Mouse (Mus musculus): ENCODE data around the gene Fam57b. TPM values are rescaled to one million over a fixed set of nuclear protein-coding genes. Genes with fewer than 3 reads are reported as not detected.

Gene Fam57b
- 10 to 100 TPM in 1 of 2 experiments, 1 to 10 TPM in 1; 8.9 to 10.4 TPM for total RNA-seq (2021)

- intact Hi-C loops (cut with DNase I), result no loop called here
- no peak for DNase-seq (ENCODE audit: low spot score)
These were observed at the start of gene Fam57b for GRCm38 (mm10) chr7:126797411-126798126. Gene Fam57b, plus strand, starts transcription at chr7:126797668.

- intact Hi-C loops (cut with DNase I), result loop anchor here (5.0 kb wide), 1 partner anchor 47 kb away; no protein-coding TSS in a partner anchor
- DNase-seq (ENCODE audit: low spot score), result no peak
These were observed 48.6 kb upstream of the Fam57b start for GRCm38 (mm10) chr7:126748824-126749223.

- DNase-seq (ENCODE audit: low spot score), result no peak
These were observed 47.7 kb upstream of the Fam57b start for GRCm38 (mm10) chr7:126749582-126750343.

GRCm38 (mm10) chr7:126754866-126755265 is 42.6 kb upstream of the Fam57b start:
- DNase-seq (ENCODE audit: low spot score), result peak; percentile 51
- intact Hi-C loops (cut with DNase I), result loop anchor here (10.0 kb wide), 1 partner anchor 350 kb away; no protein-coding TSS in a partner anchor

More at GRCm38 (mm10) chr7:126749582-126750343, 47.7 kb upstream of the Fam57b start:
- intact Hi-C loops (cut with DNase I), result loop anchor here (5.0 to 10.0 kb wide), 2 partner anchors 47 to 355 kb away; no protein-coding TSS in a partner anchor

- intact Hi-C loops (cut with DNase I), result loop anchor here (10.0 kb wide), 1 partner anchor 346 kb away; no protein-coding TSS in a partner anchor
- DNase-seq (ENCODE audit: low spot score), result no peak
These were observed 38.9 kb upstream of the Fam57b start for GRCm38 (mm10) chr7:126758539-126758938.

- DNase-seq (ENCODE audit: low spot score), result peak; percentile 85
- intact Hi-C loops (cut with DNase I), result loop anchor here (10.0 kb wide), 1 partner anchor 346 kb away; no protein-coding TSS in a partner anchor
These were observed 38.3 kb upstream of the Fam57b start, which contains the start of gene Mapk3 for GRCm38 (mm10) chr7:126759050-126759671. Gene Mapk3, plus strand, starts transcription at chr7:126759601.

- intact Hi-C loops (cut with DNase I), result loop anchor here (10.0 kb wide), 1 partner anchor 345 kb away; no protein-coding TSS in a partner anchor
- DNase-seq (ENCODE audit: low spot score), result peak; percentile 39
These were observed 37.6 kb upstream of the Fam57b start for GRCm38 (mm10) chr7:126759672-126760390.

GRCm38 (mm10) chr7:126760391-126760802 is 37.1 kb upstream of the Fam57b start:
- DNase-seq (ENCODE audit: low spot score), result peak; percentile 82
- intact Hi-C loops (cut with DNase I), result no loop called here

GRCm38 (mm10) chr7:126760956-126761355 is 36.5 kb upstream of the Fam57b start:
- intact Hi-C loops (cut with DNase I), result no loop called here
- no peak for DNase-seq (ENCODE audit: low spot score)

- no peak for DNase-seq (ENCODE audit: low spot score)
- intact Hi-C loops (cut with DNase I), result loop anchor here (2.0 kb wide), 1 partner anchor 15 kb away; the partner anchor contains the start of gene Ypel3
These were observed 35.9 kb upstream of the Fam57b start for GRCm38 (mm10) chr7:126761529-126762067.

- DNase-seq (ENCODE audit: low spot score), result no peak
- intact Hi-C loops (cut with DNase I), result loop anchor here (2.0 kb wide), 1 partner anchor 14 kb away; the partner anchor contains the start of gene Ypel3
These were observed 34.9 kb upstream of the Fam57b start for GRCm38 (mm10) chr7:126762471-126763008.

- intact Hi-C loops (cut with DNase I), result no loop called here
These were observed 31.9 kb upstream of the Fam57b start for GRCm38 (mm10) chr7:126765540-126765939.

GRCm38 (mm10) chr7:126766201-126766600 is 31.3 kb upstream of the Fam57b start, which contains the start of gene Gdpd3:
Gene Gdpd3, plus strand, starts transcription at chr7:126766334.
- intact Hi-C loops (cut with DNase I), result no loop called here
- DNase-seq (ENCODE audit: low spot score), result no peak

More at GRCm38 (mm10) chr7:126765540-126765939, 31.9 kb upstream of the Fam57b start:
- DNase-seq (ENCODE audit: low spot score), result no peak

GRCm38 (mm10) chr7:126767001-126767400 is 30.5 kb upstream of the Fam57b start:
- DNase-seq (ENCODE audit: low spot score), result no peak
- intact Hi-C loops (cut with DNase I), result no loop called here

- intact Hi-C loops (cut with DNase I), result no loop called here
- no peak for DNase-seq (ENCODE audit: low spot score)
These were observed 26.7 kb upstream of the Fam57b start for GRCm38 (mm10) chr7:126770784-126771183.

GRCm38 (mm10) chr7:126773351-126773750 is 24.1 kb upstream of the Fam57b start:
- no peak for DNase-seq (ENCODE audit: low spot score)
- intact Hi-C loops (cut with DNase I), result no loop called here

GRCm38 (mm10) chr7:126774463-126774862 is 23.0 kb upstream of the Fam57b start:
- no peak for DNase-seq (ENCODE audit: low spot score)
- intact Hi-C loops (cut with DNase I), result no loop called here

GRCm38 (mm10) chr7:126775185-126775977 is 22.1 kb upstream of the Fam57b start:
- DNase-seq (ENCODE audit: low spot score), result no peak
- intact Hi-C loops (cut with DNase I), result no loop called here

Measured in heart, postnatal 25 days (tissue).